Mouse (Mus musculus) limb, embryonic 10.5 days (tissue): ENCODE data around the gene Strn4. TPM values are rescaled to one million over a fixed set of nuclear protein-coding genes. Genes with fewer than 3 reads are reported as not detected.

ENCODE experiments used
- DNase-seq: peaks from one replicate; pipeline ENCODE4 v3.0.0-alpha.2; 2017; ENCODE audit warnings: low spot score
- H3K27ac ChIP-seq: fragments of 300-500 bp; sonication (generic); 2 replicates; pipeline ENCODE4 v1.5.1; 2016; ENCODE audit warnings: mild to moderate bottlenecking
- H3K27me3 ChIP-seq: fragments of 300-500 bp; sonication (generic); 2 replicates; pipeline ENCODE4 v1.6.1; 2016; ENCODE audit warnings: low read depth, mild to moderate bottlenecking; ENCODE audit not compliant: poor library complexity, severe bottlenecking
- H3K36me3 ChIP-seq: fragments of 300-500 bp; sonication (generic); 2 replicates; pipeline ENCODE4 v1.6.1; 2016; ENCODE audit warnings: mild to moderate bottlenecking, moderate library complexity
- H3K4me1 ChIP-seq: fragments of 300-500 bp; sonication (generic); 2 replicates; pipeline ENCODE4 v1.6.1; 2016
- H3K4me3 ChIP-seq: fragments of 300-500 bp; sonication (generic); 2 replicates; pipeline ENCODE4 v1.5.1; 2016; ENCODE audit warnings: mild to moderate bottlenecking, moderate library complexity
- H3K9me3 ChIP-seq: fragments of 300-500 bp; sonication (generic); replicated peaks from 2 replicates; pipeline ENCODE4 v1.6.1; 2016; ENCODE audit warnings: mild to moderate bottlenecking
- WGBS: fragments of 180-500 bp; shearing (Covaris S2); methylation state at CpG from one replicate; pipeline ENCODE4 v1.1.7; 2016; 5-methylcytosine and 5-hydroxymethylcytosine counted together
- polyA plus RNA-seq: library from polyadenylated mRNA; unstranded; fragments of >200 nt; fragmentation: Nextera tagmentation; extraction: Ambion mirVana; gene quantifications from 2 replicates; pipeline ENCODE4 v1.2.1, GENCODE M21; 2016

Strn4 gene
- polyA plus RNA-seq, 1 experiment from 2014 or later, result 145 TPM

DNA sequence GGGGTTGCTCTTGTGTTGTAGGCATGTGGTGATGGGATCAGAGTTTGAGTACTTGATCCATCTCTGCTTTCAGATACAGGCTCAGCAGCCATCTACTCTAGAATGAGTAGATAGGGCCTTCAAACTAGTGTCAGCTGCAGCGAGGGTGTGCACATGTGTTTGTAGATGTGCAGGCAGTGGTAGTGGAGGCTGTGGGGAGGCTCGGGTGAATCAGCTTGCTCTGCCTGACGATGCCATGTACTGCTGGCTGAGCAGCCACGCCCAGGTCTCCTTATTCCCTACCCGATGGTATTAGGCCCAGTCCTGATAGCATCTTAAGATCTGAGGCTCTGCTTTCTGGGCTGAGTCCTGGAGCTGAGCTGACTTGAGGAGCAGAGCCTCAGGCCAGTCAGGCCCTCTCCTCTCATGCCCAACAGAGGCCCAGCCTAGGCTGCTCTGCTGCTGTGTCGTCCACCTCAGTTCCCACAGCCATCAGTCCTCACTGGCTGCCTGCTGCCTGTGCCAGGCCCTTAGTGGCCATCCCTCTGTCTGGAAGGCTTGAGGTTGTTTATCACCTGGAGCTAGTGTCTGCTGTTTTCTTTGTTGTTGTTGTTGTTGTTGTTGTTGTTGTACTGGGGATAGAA lies 23.2 kb downstream of the Strn4 start:
- Histone ChIP-seq H3K27ac (no peak overlapping the region), H3K27me3 (no peaks in the 10 kb centered on the region), H3K36me3 (peaks cover 81% of the 10 kb centered on the region), H3K4me3 (no peak overlapping the region), H3K4me1 (peaks cover 33% of the 10 kb centered on the region), H3K9me3 (no peaks in the 10 kb centered on the region)
- WGBS, result 83% methylated on average over 6 of the region's 6 CpGs
- no peak for DNase-seq

- Histone ChIP-seq H3K27me3 (no peaks in the 10 kb centered on the region), H3K4me3 (no peak overlapping the region), H3K4me1 (peaks cover 39% of the 10 kb centered on the region), H3K27ac (no peak overlapping the region), H3K9me3 (no peaks in the 10 kb centered on the region), H3K36me3 (peaks cover 75% of the 10 kb centered on the region)
- 95% methylated on average over 12 of the region's 12 CpGs for WGBS
- no peak for DNase-seq
Observed at GRCm38 (mm10) chr7:16839427-16840108, 23.9 kb downstream of the Strn4 start.

DNA sequence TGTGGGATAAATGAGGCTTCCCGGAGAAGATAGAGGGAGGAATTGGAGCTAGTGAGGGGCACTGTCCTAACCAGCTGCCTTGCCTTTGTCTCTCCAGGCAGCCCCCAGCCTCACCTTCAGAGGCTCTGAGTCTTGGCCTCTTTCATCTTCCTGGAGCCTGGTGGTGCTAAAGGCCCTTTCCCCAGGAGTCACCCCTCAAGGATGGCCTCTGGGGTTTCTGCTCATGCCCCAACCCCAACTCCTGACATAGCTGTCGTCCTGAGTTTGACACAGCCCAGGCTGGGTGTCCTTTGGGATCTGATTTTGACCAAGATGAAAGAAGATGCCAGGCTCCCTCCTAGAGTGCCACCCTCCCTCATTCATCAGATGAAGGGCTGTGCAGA lies 24.4 kb downstream of the Strn4 start:
- WGBS, result 93% methylated on average over 2 of the region's 2 CpGs
- Histone ChIP-seq H3K9me3 (no peaks in the 10 kb centered on the region), H3K4me3 (no peak overlapping the region), H3K27me3 (no peaks in the 10 kb centered on the region), H3K4me1 (peaks cover 44% of the 10 kb centered on the region), H3K27ac (no peak overlapping the region), H3K36me3 (peaks cover 70% of the 10 kb centered on the region)
- DNase-seq, result no peak

GRCm38 (mm10) chr7:16841078-16841477 lies 25.4 kb downstream of the Strn4 start:
- H3K9me3 ChIP-seq, result no peaks in the 10 kb centered on the region
- peaks cover 53% of the 10 kb centered on the region for H3K4me1 ChIP-seq
- peaks cover 68% of the 10 kb centered on the region for H3K36me3 ChIP-seq
- no peaks in the 10 kb centered on the region for H3K27me3 ChIP-seq
- H3K27ac ChIP-seq, result no peak overlapping the region
- 87% methylated on average over 4 of the region's 4 CpGs for WGBS
- DNase-seq, result no peak
- H3K4me3 ChIP-seq, result no peak overlapping the region

DNA sequence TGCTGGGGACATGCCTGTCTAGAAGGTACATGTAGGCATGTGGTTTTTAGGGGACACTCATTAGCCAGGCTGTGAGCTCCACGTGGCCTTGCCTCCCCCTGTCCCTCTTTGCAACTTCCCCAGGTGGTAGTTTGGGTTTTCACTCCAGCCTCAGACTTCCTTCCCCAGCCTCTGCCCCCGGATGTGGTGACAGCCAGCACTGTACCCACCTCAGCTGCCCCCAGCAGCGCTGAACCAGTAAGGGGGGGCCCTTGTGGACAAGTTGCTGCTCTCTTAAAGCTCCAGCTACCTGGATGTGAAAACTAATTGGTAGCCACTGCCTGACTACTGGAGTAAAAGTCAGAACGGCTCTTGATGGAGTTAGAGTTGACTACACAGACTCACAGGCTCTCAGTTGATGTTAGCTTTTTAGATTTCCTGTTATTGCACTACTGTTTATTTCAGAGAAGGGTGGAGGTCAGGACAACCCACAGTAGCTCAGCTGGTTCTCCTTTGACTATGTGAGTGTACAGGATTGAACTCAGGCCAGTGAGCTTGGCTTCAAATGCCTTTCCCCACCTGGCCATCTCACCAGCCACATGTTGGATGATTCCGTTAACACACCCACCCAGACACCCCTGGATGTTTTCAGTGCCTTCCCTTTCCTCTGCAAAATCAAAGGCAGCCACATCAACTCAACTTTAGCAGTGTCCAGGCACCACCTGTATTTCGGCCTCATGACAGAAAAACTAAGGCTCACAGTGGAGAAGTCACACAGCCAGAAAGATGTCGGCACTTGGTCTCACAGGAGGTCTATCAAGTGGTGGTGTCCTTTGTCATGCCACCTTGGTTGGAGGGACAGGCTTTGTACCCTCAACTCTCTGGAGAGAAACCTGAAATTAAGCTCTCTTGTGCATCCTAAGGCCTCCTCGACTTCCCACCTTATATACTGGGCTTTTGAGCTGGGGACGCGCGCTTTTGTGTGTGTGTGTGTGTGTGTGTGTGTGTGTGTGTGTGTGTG lies 26.2 kb downstream of the Strn4 start:
- 47% methylated on average over 11 of the region's 11 CpGs for WGBS
- Histone ChIP-seq H3K27ac (peak overlapping the region; percentile 88), H3K27me3 (no peaks in the 10 kb centered on the region), H3K9me3 (no peaks in the 10 kb centered on the region), H3K4me1 (peaks cover 53% of the 10 kb centered on the region), H3K4me3 (peak overlapping the region; percentile 76), H3K36me3 (peaks cover 63% of the 10 kb centered on the region)
- DNase-seq, result no peak

GRCm38 (mm10) chr7:16842645-16843063 lies 27.0 kb downstream of the Strn4 start, which contains the start of gene Prkd2:
Gene Prkd2 (plus strand): TSS chr7:16842902.
- peaks cover 63% of the 10 kb centered on the region for H3K36me3 ChIP-seq

GRCm38 (mm10) chr7:16843441-16844171 lies 27.9 kb downstream of the Strn4 start:
- H3K27ac ChIP-seq, result peak overlapping the region; percentile 88
- peaks cover 53% of the 10 kb centered on the region for H3K4me1 ChIP-seq
- no peaks in the 10 kb centered on the region for H3K27me3 ChIP-seq
- H3K36me3 ChIP-seq, result peaks cover 62% of the 10 kb centered on the region
- H3K9me3 ChIP-seq, result no peaks in the 10 kb centered on the region
- H3K4me3 ChIP-seq, result peak overlapping the region; percentile 76
- 2% methylated on average over 33 of the region's 33 CpGs for WGBS
- peak; percentile 55 for DNase-seq

More at GRCm38 (mm10) chr7:16842645-16843063, 27.0 kb downstream of the Strn4 start, which contains the start of gene Prkd2:
- Histone ChIP-seq H3K27me3 (no peaks in the 10 kb centered on the region), H3K27ac (peak within 1 kb of the TSS; percentile 88), H3K4me3 (peak within 1 kb of the TSS; percentile 76), H3K4me1 (peaks cover 53% of the 10 kb centered on the region), H3K9me3 (no peaks in the 10 kb centered on the region)
- DNase-seq, result peak; percentile 93
- 0% methylated on average over 31 of the region's 32 CpGs for WGBS

DNA sequence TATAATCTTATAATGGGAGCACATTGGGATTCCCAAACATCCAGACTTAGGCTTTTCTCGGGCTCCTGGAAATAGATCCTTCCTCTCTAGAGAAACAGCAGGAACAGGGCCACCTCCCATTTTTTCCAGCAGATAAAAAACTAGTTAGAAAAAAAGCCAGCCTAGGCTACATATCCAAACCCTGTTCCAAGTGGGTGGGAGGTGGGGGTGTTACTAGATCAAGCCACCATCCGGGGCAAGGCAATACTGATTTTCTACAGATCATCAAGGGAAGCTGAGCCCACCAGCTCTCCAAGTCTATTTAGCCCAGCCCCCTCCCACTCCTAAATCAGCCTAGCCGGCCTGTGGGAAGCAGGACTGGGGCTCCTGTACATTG lies 29.0 kb downstream of the Strn4 start:
- no peak for DNase-seq
- H3K36me3 ChIP-seq, result peaks cover 62% of the 10 kb centered on the region
- peak overlapping the region; percentile 76 for H3K4me3 ChIP-seq
- 67% methylated on average over 3 of the region's 3 CpGs for WGBS
- H3K9me3 ChIP-seq, result no peaks in the 10 kb centered on the region
- H3K4me1 ChIP-seq, result peaks cover 53% of the 10 kb centered on the region
- H3K27ac ChIP-seq, result peak overlapping the region; percentile 80
- no peaks in the 10 kb centered on the region for H3K27me3 ChIP-seq

DNA sequence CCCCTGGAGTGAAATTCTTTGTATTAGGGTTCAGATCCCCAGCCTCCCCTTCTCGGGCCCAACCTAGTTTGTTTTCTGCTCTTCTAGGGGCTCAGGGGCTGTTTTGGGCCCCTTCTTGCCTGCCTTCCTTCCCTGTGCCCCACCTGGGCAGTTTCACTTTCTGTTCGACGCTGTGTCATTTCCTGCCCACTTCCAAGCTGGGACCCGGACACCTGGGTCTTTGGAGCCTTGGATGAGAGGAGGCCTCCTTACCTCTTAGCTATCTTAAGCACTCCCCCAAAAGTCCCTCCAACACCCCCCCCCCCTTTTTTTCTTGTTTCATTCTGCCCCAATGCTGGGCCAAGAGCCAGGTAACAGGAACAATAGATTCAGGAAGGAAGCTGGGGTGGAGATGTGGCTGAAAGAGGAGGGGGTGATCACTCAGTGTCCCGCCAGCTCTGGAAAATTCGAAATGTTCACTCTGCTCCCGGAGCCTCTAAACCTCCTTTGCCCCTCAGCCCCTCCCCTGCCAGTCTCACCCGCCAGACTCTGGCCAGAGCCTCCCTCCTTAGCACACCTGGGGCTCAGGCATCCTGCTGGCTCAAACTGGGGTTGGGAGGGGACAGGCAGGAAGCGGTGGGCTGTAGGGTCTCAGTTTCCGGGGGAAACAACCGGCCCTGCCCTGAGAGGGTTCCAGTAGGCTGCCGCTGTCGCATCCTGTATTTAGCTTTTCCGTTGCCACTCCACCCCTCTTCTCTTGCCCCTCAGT lies 29.6 kb downstream of the Strn4 start:
- peaks cover 62% of the 10 kb centered on the region for H3K36me3 ChIP-seq
- H3K9me3 ChIP-seq, result no peaks in the 10 kb centered on the region
- peak; percentile 46 for DNase-seq
- H3K4me1 ChIP-seq, result peaks cover 52% of the 10 kb centered on the region
- H3K27ac ChIP-seq, result peak overlapping the region; percentile 80
- 34% methylated on average over 14 of the region's 14 CpGs for WGBS
- peak overlapping the region; percentile 76 for H3K4me3 ChIP-seq
- H3K27me3 ChIP-seq, result no peaks in the 10 kb centered on the region

- no peak for DNase-seq
- H3K4me3 ChIP-seq, result peak overlapping the region; percentile 76
- H3K27ac ChIP-seq, result peak overlapping the region; percentile 80
- no peaks in the 10 kb centered on the region for H3K27me3 ChIP-seq
- H3K4me1 ChIP-seq, result peaks cover 50% of the 10 kb centered on the region
- 28% methylated on average over 10 of the region's 10 CpGs for WGBS
- no peaks in the 10 kb centered on the region for H3K9me3 ChIP-seq
- H3K36me3 ChIP-seq, result peaks cover 62% of the 10 kb centered on the region
Observed at GRCm38 (mm10) chr7:16845820-16846167, 30.1 kb downstream of the Strn4 start.

DNA sequence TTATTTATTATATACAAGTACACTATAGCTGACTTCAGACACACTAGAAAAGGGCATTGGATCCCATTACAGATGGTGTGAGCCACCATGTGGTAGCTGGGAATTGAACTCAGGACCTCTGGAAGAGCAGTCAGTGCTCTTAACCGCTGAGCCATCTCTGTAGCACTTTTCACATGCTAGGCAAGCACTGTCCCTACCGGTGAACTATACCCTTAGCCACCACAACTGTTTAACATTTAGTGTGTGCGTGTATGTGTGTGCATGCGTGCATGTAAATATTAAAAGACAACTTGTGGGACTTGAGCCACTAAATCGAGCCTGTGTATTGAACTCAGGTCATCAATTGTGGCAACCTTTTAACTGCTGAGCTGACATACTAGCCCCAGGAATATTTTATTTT lies 31.1 kb downstream of the Strn4 start:
- DNase-seq, result no peak
- Histone ChIP-seq H3K36me3 (peaks cover 60% of the 10 kb centered on the region), H3K4me3 (no peak overlapping the region), H3K27me3 (no peaks in the 10 kb centered on the region), H3K9me3 (no peaks in the 10 kb centered on the region), H3K4me1 (peaks cover 41% of the 10 kb centered on the region), H3K27ac (no peak overlapping the region)
- WGBS, result 94% methylated on average over 5 of the region's 5 CpGs

DNA sequence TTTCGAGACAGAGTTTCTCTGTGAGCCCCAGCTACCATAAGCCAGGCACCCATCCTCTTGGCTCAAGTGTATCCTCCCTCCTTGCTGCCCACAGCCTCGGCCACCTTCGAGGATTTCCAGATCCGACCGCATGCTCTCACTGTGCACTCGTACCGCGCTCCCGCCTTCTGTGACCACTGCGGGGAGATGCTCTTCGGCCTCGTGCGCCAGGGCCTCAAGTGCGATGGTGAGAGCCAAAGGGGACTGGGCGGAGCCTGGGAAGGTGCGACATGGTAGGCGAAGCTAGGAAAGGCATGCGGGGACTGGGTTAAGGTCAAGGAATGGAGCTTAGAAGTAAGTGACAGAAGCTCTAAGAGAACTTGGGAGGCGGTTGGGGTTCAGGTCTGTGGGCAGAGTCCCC lies 31.8 kb downstream of the Strn4 start:
- Histone ChIP-seq H3K27me3 (no peaks in the 10 kb centered on the region), H3K36me3 (peaks cover 61% of the 10 kb centered on the region), H3K4me3 (no peak overlapping the region), H3K27ac (no peak overlapping the region), H3K9me3 (no peaks in the 10 kb centered on the region), H3K4me1 (peaks cover 34% of the 10 kb centered on the region)
- DNase-seq, result no peak
- WGBS, result 83% methylated on average over 19 of the region's 19 CpGs
